Mouse (Mus musculus): Measurements from ENCODE around the gene Mmp15. TPM values are rescaled to one million over a fixed set of nuclear protein-coding genes. Genes with fewer than 3 reads are reported as not detected.

Gene Mmp15
- 21.4 and 22.2 TPM in 2 replicates for polyA plus RNA-seq (2014; fragmentation: Nextera tagmentation; extraction: Ambion mirVana)

- ATAC-seq (replicated peaks; ENCODE audit: low FRiP score, low TSS enrichment, low read depth) (peak; percentile 85), DNase-seq (ENCODE audit: low spot score) (peak; percentile 88)
- H3K9ac ChIP-seq (ENCODE audit: low read length), result peak within 1 kb of the TSS; percentile 80
- no peaks in the 10 kb centered on the region; the same call in 1 of the 2 replicates for H3K27me3 ChIP-seq (replicated peaks; ENCODE audit: control insufficient read depth, insufficient read depth, low read length)
- peak within 1 kb of the TSS; percentile 85 for H3K27ac ChIP-seq (ENCODE audit: low read depth)
- H3K4me3 ChIP-seq (ENCODE audit: low read depth, low read length), result peak within 1 kb of the TSS; percentile 79
- 0% methylated on average over 78 of the region's 80 CpGs for WGBS
- H3K9me3 ChIP-seq (ENCODE audit: control insufficient read depth, low read length), result no peaks in the 10 kb centered on the region
- H3K4me2 ChIP-seq (ENCODE audit: low read length), result peak within 1 kb of the TSS; percentile 90
- no peaks in the 10 kb centered on the region for H3K36me3 ChIP-seq (ENCODE audit: control insufficient read depth, insufficient read depth, low read length)
- H3K4me1 ChIP-seq (replicated peaks; ENCODE audit: control insufficient read depth, insufficient read depth, low read length), result peaks cover 10% of the 10 kb centered on the region; the same call in 1 of the 2 replicates
Observed at GRCm38 (mm10) chr8:95352151-95352870, at the start of gene Mmp15. Gene Mmp15, plus strand, starts transcription at chr8:95352268.

- DNase-seq (ENCODE audit: low spot score) (peak; percentile 64), ATAC-seq (replicated peaks; ENCODE audit: low FRiP score, low TSS enrichment, low read depth) (no peak)
- WGBS, result 19% methylated on average over 5 of the region's 5 CpGs
Observed at GRCm38 (mm10) chr8:95302410-95302809, 49.7 kb upstream of the Mmp15 start.

GRCm38 (mm10) chr8:95305526-95305925, 46.5 kb upstream of the Mmp15 start:
- no peak for DNase-seq (ENCODE audit: low spot score)
- Histone ChIP-seq H3K27me3 (replicated peaks; ENCODE audit: control insufficient read depth, insufficient read depth, low read length) (no peaks in the 10 kb centered on the region), H3K9me3 (ENCODE audit: control insufficient read depth, low read length) (no peaks in the 10 kb centered on the region), H3K36me3 (ENCODE audit: control insufficient read depth, insufficient read depth, low read length) (no peaks in the 10 kb centered on the region), H3K4me3 (ENCODE audit: low read depth, low read length) (no peak overlapping the region), H3K9ac (ENCODE audit: low read length) (no peak overlapping the region), H3K27ac (ENCODE audit: low read depth) (no peak overlapping the region), H3K4me2 (ENCODE audit: low read length) (no peak overlapping the region), H3K4me1 (replicated peaks; ENCODE audit: control insufficient read depth, insufficient read depth, low read length) (no peaks in the 10 kb centered on the region)
- no peak for ATAC-seq (replicated peaks; ENCODE audit: low FRiP score, low TSS enrichment, low read depth)
- 55% methylated on average over 4 of the region's 4 CpGs for WGBS

More at GRCm38 (mm10) chr8:95302410-95302809, 49.7 kb upstream of the Mmp15 start:
- Histone ChIP-seq H3K36me3 (ENCODE audit: control insufficient read depth, insufficient read depth, low read length) (no peaks in the 10 kb centered on the region), H3K9ac (ENCODE audit: low read length) (no peak overlapping the region), H3K4me3 (ENCODE audit: low read depth, low read length) (no peak overlapping the region), H3K27me3 (replicated peaks; ENCODE audit: control insufficient read depth, insufficient read depth, low read length) (no peaks in the 10 kb centered on the region), H3K4me1 (replicated peaks; ENCODE audit: control insufficient read depth, insufficient read depth, low read length) (no peaks in the 10 kb centered on the region), H3K27ac (ENCODE audit: low read depth) (no peak overlapping the region), H3K4me2 (ENCODE audit: low read length) (no peak overlapping the region), H3K9me3 (ENCODE audit: control insufficient read depth, low read length) (no peaks in the 10 kb centered on the region)

GRCm38 (mm10) chr8:95306431-95306830, 45.6 kb upstream of the Mmp15 start, which contains the start of gene Cngb1:
Gene Cngb1, minus strand, starts transcription at chr8:95306585.
- no peaks in the 10 kb centered on the region for H3K36me3 ChIP-seq (ENCODE audit: control insufficient read depth, insufficient read depth, low read length)
- no peaks in the 10 kb centered on the region for H3K27me3 ChIP-seq (replicated peaks; ENCODE audit: control insufficient read depth, insufficient read depth, low read length)
- no peak within 1 kb of the TSS for H3K4me2 ChIP-seq (ENCODE audit: low read length)
- H3K9me3 ChIP-seq (ENCODE audit: control insufficient read depth, low read length), result no peaks in the 10 kb centered on the region
- 40% methylated on average over 6 of the region's 6 CpGs for WGBS
- no peak for DNase-seq (ENCODE audit: low spot score)
- no peak within 1 kb of the TSS for H3K9ac ChIP-seq (ENCODE audit: low read length)
- H3K27ac ChIP-seq (ENCODE audit: low read depth), result no peak within 1 kb of the TSS
- ATAC-seq (replicated peaks; ENCODE audit: low FRiP score, low TSS enrichment, low read depth), result no peak
- H3K4me1 ChIP-seq (replicated peaks; ENCODE audit: control insufficient read depth, insufficient read depth, low read length), result no peaks in the 10 kb centered on the region
- no peak within 1 kb of the TSS for H3K4me3 ChIP-seq (ENCODE audit: low read depth, low read length)

GRCm38 (mm10) chr8:95310342-95310970, 41.6 kb upstream of the Mmp15 start, which contains the start of gene Tepp:
Gene Tepp, plus strand, starts transcription at chr8:95310566.
- H3K27me3 ChIP-seq (replicated peaks; ENCODE audit: control insufficient read depth, insufficient read depth, low read length), result no peaks in the 10 kb centered on the region
- H3K9me3 ChIP-seq (ENCODE audit: control insufficient read depth, low read length), result no peaks in the 10 kb centered on the region
- DNase-seq (ENCODE audit: low spot score) (no peak), ATAC-seq (replicated peaks; ENCODE audit: low FRiP score, low TSS enrichment, low read depth) (no peak)
- WGBS, result 39% methylated on average over 6 of the region's 6 CpGs
- H3K27ac ChIP-seq (ENCODE audit: low read depth), result no peak within 1 kb of the TSS
- no peak within 1 kb of the TSS for H3K4me2 ChIP-seq (ENCODE audit: low read length)
- no peak within 1 kb of the TSS for H3K9ac ChIP-seq (ENCODE audit: low read length)
- H3K4me3 ChIP-seq (ENCODE audit: low read depth, low read length), result no peak within 1 kb of the TSS
- no peaks in the 10 kb centered on the region for H3K4me1 ChIP-seq (replicated peaks; ENCODE audit: control insufficient read depth, insufficient read depth, low read length)
- no peaks in the 10 kb centered on the region for H3K36me3 ChIP-seq (ENCODE audit: control insufficient read depth, insufficient read depth, low read length)

GRCm38 (mm10) chr8:95312836-95313235, 39.2 kb upstream of the Mmp15 start:
- WGBS, result 69% methylated on average over 18 of the region's 18 CpGs
- no peak overlapping the region for H3K27ac ChIP-seq (ENCODE audit: low read depth)

GRCm38 (mm10) chr8:95313857-95314256, 38.2 kb upstream of the Mmp15 start:
- WGBS, result 86% methylated on average over 6 of the region's 6 CpGs
- H3K36me3 ChIP-seq (ENCODE audit: control insufficient read depth, insufficient read depth, low read length), result no peaks in the 10 kb centered on the region
- no peak overlapping the region for H3K4me3 ChIP-seq (ENCODE audit: low read depth, low read length)
- ATAC-seq (replicated peaks; ENCODE audit: low FRiP score, low TSS enrichment, low read depth), result no peak
- no peaks in the 10 kb centered on the region for H3K27me3 ChIP-seq (replicated peaks; ENCODE audit: control insufficient read depth, insufficient read depth, low read length)
- no peak overlapping the region for H3K27ac ChIP-seq (ENCODE audit: low read depth)
- H3K9ac ChIP-seq (ENCODE audit: low read length), result no peak overlapping the region
- no peaks in the 10 kb centered on the region for H3K9me3 ChIP-seq (ENCODE audit: control insufficient read depth, low read length)
- no peaks in the 10 kb centered on the region for H3K4me1 ChIP-seq (replicated peaks; ENCODE audit: control insufficient read depth, insufficient read depth, low read length)
- no peak for DNase-seq (ENCODE audit: low spot score)
- no peak overlapping the region for H3K4me2 ChIP-seq (ENCODE audit: low read length)

More at GRCm38 (mm10) chr8:95312836-95313235, 39.2 kb upstream of the Mmp15 start:
- ATAC-seq (replicated peaks; ENCODE audit: low FRiP score, low TSS enrichment, low read depth) (no peak), DNase-seq (ENCODE audit: low spot score) (no peak)
- no peaks in the 10 kb centered on the region for H3K36me3 ChIP-seq (ENCODE audit: control insufficient read depth, insufficient read depth, low read length)
- no peaks in the 10 kb centered on the region for H3K9me3 ChIP-seq (ENCODE audit: control insufficient read depth, low read length)
- no peak overlapping the region for H3K4me3 ChIP-seq (ENCODE audit: low read depth, low read length)
- H3K4me1 ChIP-seq (replicated peaks; ENCODE audit: control insufficient read depth, insufficient read depth, low read length), result no peaks in the 10 kb centered on the region
- H3K9ac ChIP-seq (ENCODE audit: low read length), result no peak overlapping the region
- no peaks in the 10 kb centered on the region for H3K27me3 ChIP-seq (replicated peaks; ENCODE audit: control insufficient read depth, insufficient read depth, low read length)
- no peak overlapping the region for H3K4me2 ChIP-seq (ENCODE audit: low read length)

- Histone ChIP-seq H3K9ac (ENCODE audit: low read length) (no peak overlapping the region), H3K27ac (ENCODE audit: low read depth) (no peak overlapping the region), H3K36me3 (ENCODE audit: control insufficient read depth, insufficient read depth, low read length) (no peaks in the 10 kb centered on the region), H3K4me2 (ENCODE audit: low read length) (no peak overlapping the region), H3K4me3 (ENCODE audit: low read depth, low read length) (no peak overlapping the region), H3K9me3 (ENCODE audit: control insufficient read depth, low read length) (no peaks in the 10 kb centered on the region), H3K4me1 (replicated peaks; ENCODE audit: control insufficient read depth, insufficient read depth, low read length) (no peaks in the 10 kb centered on the region), H3K27me3 (replicated peaks; ENCODE audit: control insufficient read depth, insufficient read depth, low read length) (no peaks in the 10 kb centered on the region)
- 82% methylated on average over 2 of the region's 2 CpGs for WGBS
- DNase-seq (ENCODE audit: low spot score), result no peak
- ATAC-seq (replicated peaks; ENCODE audit: low FRiP score, low TSS enrichment, low read depth), result no peak
Observed at GRCm38 (mm10) chr8:95314707-95315106, 37.4 kb upstream of the Mmp15 start.
